Mouse (Mus musculus): ENCODE data around the gene Efnb3. TPM values are rescaled to one million over a fixed set of nuclear protein-coding genes. Genes with fewer than 3 reads are reported as not detected.
A peak's percentile ranks its signal among the peaks of the same experiment; 100 is the strongest.

The Efnb3 gene
- total and polyA plus RNA-seq, 2 experiments from 2014 or later: 145 to 166 TPM

GRCm38 (mm10) chr11:69526631-69527030 is 33.4 kb downstream of the Efnb3 start:
- TF ChIP-seq CTCF (IDR thresholded peaks at IDR 0.05): no peak
- Histone ChIP-seq H3K36me3 (ENCODE audit: insufficient read depth, low read length) (0 out of 2 replicates have a peak, but pooled peaks cover 2% of the 10 kb centered on the region), H3K9me3 (ENCODE audit: low read length) (no peaks in the 10 kb centered on the region), H3K4me1 (ENCODE audit: insufficient read depth, low read length) (no peaks in the 10 kb centered on the region), H3K27ac (ENCODE audit: low read depth, low read length) (peak overlapping the region; percentile 94), H3K9ac (replicated peaks; ENCODE audit: low read length, poor library complexity, severe bottlenecking) (peak overlapping the region; percentile 40), H3K4me3 (ENCODE audit: low read depth, low read length) (no peak overlapping the region), H3K27me3 (ENCODE audit: insufficient read depth, low read length) (no peaks in the 10 kb centered on the region), H3K4me2 (ENCODE audit: low read depth, low read length, poor library complexity, severe bottlenecking) (peak overlapping the region; percentile 41; the same call in 1 of the 2 replicates)
- WGBS: 12% methylated on average over 4 of the region's 4 CpGs
- ATAC-seq (ENCODE audit: low FRiP score) (no peak), DNase-seq (ENCODE audit: low spot score) (no peak)

- Histone ChIP-seq H3K4me2 (ENCODE audit: low read depth, low read length, poor library complexity, severe bottlenecking) (no peak overlapping the region), H3K27ac (ENCODE audit: low read depth, low read length) (no peak overlapping the region), H3K9ac (replicated peaks; ENCODE audit: low read length, poor library complexity, severe bottlenecking) (no peak overlapping the region), H3K27me3 (ENCODE audit: insufficient read depth, low read length) (no peaks in the 10 kb centered on the region), H3K9me3 (ENCODE audit: low read length) (no peaks in the 10 kb centered on the region), H3K4me1 (ENCODE audit: insufficient read depth, low read length) (no peaks in the 10 kb centered on the region), H3K4me3 (ENCODE audit: low read depth, low read length) (no peak overlapping the region), H3K36me3 (ENCODE audit: insufficient read depth, low read length) (peaks cover 2% of the 10 kb centered on the region; the same call in 1 of the 2 replicates)
- WGBS: 73% methylated on average over 9 of the region's 9 CpGs
- no peak for ATAC-seq (ENCODE audit: low FRiP score)
- no peak for DNase-seq (ENCODE audit: low spot score)
- TF ChIP-seq CTCF (IDR thresholded peaks at IDR 0.05): no peak
Measured at GRCm38 (mm10) chr11:69525661-69526060, 34.3 kb downstream of the Efnb3 start.

GRCm38 (mm10) chr11:69523651-69524050 is 36.4 kb downstream of the Efnb3 start:
- H3K36me3 ChIP-seq (ENCODE audit: insufficient read depth, low read length): peaks cover 2% of the 10 kb centered on the region; the same call in 1 of the 2 replicates
- H3K4me3 ChIP-seq (ENCODE audit: low read depth, low read length): no peak overlapping the region
- WGBS: 92% methylated on average over 4 of the region's 4 CpGs
- no peak overlapping the region for H3K4me2 ChIP-seq (ENCODE audit: low read depth, low read length, poor library complexity, severe bottlenecking)
- H3K27me3 ChIP-seq (ENCODE audit: insufficient read depth, low read length): no peaks in the 10 kb centered on the region
- no peak overlapping the region for H3K9ac ChIP-seq (replicated peaks; ENCODE audit: low read length, poor library complexity, severe bottlenecking)
- DNase-seq (ENCODE audit: low spot score) (no peak), ATAC-seq (ENCODE audit: low FRiP score) (no peak)
- no peaks in the 10 kb centered on the region for H3K4me1 ChIP-seq (ENCODE audit: insufficient read depth, low read length)
- no peak for TF ChIP-seq CTCF (IDR thresholded peaks at IDR 0.05)
- no peaks in the 10 kb centered on the region for H3K9me3 ChIP-seq (ENCODE audit: low read length)
- H3K27ac ChIP-seq (ENCODE audit: low read depth, low read length): no peak overlapping the region

GRCm38 (mm10) chr11:69521526-69522149 is 38.4 kb downstream of the Efnb3 start:
- DNase-seq (ENCODE audit: low spot score): no peak
- no peaks in the 10 kb centered on the region for H3K27me3 ChIP-seq (ENCODE audit: insufficient read depth, low read length)
- no peak overlapping the region for H3K27ac ChIP-seq (ENCODE audit: low read depth, low read length)
- TF ChIP-seq CTCF (IDR thresholded peaks at IDR 0.05): no peak
- H3K4me2 ChIP-seq (ENCODE audit: low read depth, low read length, poor library complexity, severe bottlenecking): no peak overlapping the region
- no peaks in the 10 kb centered on the region for H3K9me3 ChIP-seq (ENCODE audit: low read length)
- 88% methylated on average over 9 of the region's 9 CpGs for WGBS
- H3K4me3 ChIP-seq (ENCODE audit: low read depth, low read length): no peak overlapping the region
- H3K4me1 ChIP-seq (ENCODE audit: insufficient read depth, low read length): no peaks in the 10 kb centered on the region
- no peak for ATAC-seq (ENCODE audit: low FRiP score)
- H3K9ac ChIP-seq (replicated peaks; ENCODE audit: low read length, poor library complexity, severe bottlenecking): no peak overlapping the region
- peaks cover 2% of the 10 kb centered on the region; the same call in 1 of the 2 replicates for H3K36me3 ChIP-seq (ENCODE audit: insufficient read depth, low read length)

- H3K36me3 ChIP-seq (ENCODE audit: insufficient read depth, low read length): peaks cover 2% of the 10 kb centered on the region; the same call in 1 of the 2 replicates
- no peak for ATAC-seq (ENCODE audit: low FRiP score)
- H3K4me3 ChIP-seq (ENCODE audit: low read depth, low read length): no peak overlapping the region
- H3K4me1 ChIP-seq (ENCODE audit: insufficient read depth, low read length): no peaks in the 10 kb centered on the region
- H3K4me2 ChIP-seq (ENCODE audit: low read depth, low read length, poor library complexity, severe bottlenecking): no peak overlapping the region
- H3K27ac ChIP-seq (ENCODE audit: low read depth, low read length): no peak overlapping the region
- TF ChIP-seq CTCF (IDR thresholded peaks at IDR 0.05): no peak
- H3K27me3 ChIP-seq (ENCODE audit: insufficient read depth, low read length): no peaks in the 10 kb centered on the region
- peak; percentile 14 for DNase-seq (ENCODE audit: low spot score)
- WGBS: 64% methylated on average over 4 of the region's 4 CpGs
- H3K9ac ChIP-seq (replicated peaks; ENCODE audit: low read length, poor library complexity, severe bottlenecking): no peak overlapping the region
- no peaks in the 10 kb centered on the region for H3K9me3 ChIP-seq (ENCODE audit: low read length)
Measured at GRCm38 (mm10) chr11:69519976-69520375, 40.0 kb downstream of the Efnb3 start.

GRCm38 (mm10) chr11:69516661-69517060 is 43.3 kb downstream of the Efnb3 start:
- no peaks in the 10 kb centered on the region for H3K9me3 ChIP-seq (ENCODE audit: low read length)
- DNase-seq (ENCODE audit: low spot score): no peak
- no peaks in the 10 kb centered on the region; the same call in 1 of the 2 replicates for H3K36me3 ChIP-seq (ENCODE audit: insufficient read depth, low read length)
- TF ChIP-seq CTCF (IDR thresholded peaks at IDR 0.05): no peak
- H3K4me3 ChIP-seq (ENCODE audit: low read depth, low read length): no peak overlapping the region
- H3K27me3 ChIP-seq (ENCODE audit: insufficient read depth, low read length): no peaks in the 10 kb centered on the region
- no peak overlapping the region for H3K27ac ChIP-seq (ENCODE audit: low read depth, low read length)
- 87% methylated on average over 3 of the region's 3 CpGs for WGBS
- H3K4me1 ChIP-seq (ENCODE audit: insufficient read depth, low read length): no peaks in the 10 kb centered on the region
- H3K4me2 ChIP-seq (ENCODE audit: low read depth, low read length, poor library complexity, severe bottlenecking): no peak overlapping the region
- ATAC-seq (ENCODE audit: low FRiP score): no peak
- no peak overlapping the region for H3K9ac ChIP-seq (replicated peaks; ENCODE audit: low read length, poor library complexity, severe bottlenecking)
